Mouse (Mus musculus) stomach, postnatal 0 days (tissue): ENCODE results near the gene Mrgpra2a.
"Not testable (repeated sequence)": the region's sequence is repeated elsewhere in the genome, so short reads cannot be mapped to it uniquely, and the experiment has no call there.

Experiments used
- CTCF ChIP-seq: IDR thresholded peaks from 2 replicates; pipeline ENCODE4 v1.5.1; 2016; ENCODE audit warnings: antibody characterized with exemption, low read depth, mild to moderate bottlenecking, moderate library complexity
- EP300 ChIP-seq: optimal IDR thresholded peaks from 2 replicates; pipeline ENCODE3; 2016; ENCODE audit warnings: antibody characterized with exemption

DNA sequence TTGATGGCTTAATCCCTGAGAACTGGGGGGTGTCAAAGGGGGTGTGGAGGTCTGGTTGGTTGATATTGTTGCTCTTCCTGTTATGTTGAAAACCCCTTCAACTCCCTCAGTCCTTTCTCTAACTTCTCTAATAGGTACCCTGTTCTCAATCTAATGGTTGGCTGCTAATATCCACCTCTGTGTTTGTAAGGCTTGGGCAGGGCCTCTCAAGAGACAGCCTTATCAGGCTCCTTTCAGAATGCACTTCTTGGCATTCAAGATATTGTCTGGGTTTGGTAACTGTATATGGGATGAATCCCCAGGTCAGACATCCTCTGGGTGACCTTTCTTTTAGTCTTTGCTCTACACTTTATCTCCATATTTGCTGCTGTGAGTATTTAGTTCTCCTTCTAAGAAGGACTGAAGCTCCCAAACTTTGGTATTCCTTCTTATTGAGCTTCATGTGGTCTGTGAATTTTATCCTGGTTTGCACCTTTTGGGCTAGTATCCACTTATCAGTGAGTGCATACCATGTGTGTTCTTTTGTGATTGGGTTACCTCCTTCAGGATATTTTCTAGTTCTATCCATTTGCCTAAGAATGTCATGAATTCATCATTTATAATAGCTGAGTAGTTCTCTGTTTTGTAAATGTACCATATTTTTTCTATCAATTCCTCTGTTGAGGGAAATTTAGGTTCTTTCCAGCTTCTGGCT lies 24.0 kb downstream of the Mrgpra2a start:
- not testable (repeated sequence) for TF ChIP-seq CTCF, EP300
